Mouse (Mus musculus) MEL (cell line): ENCODE results near the gene Gm49396. TPM values are rescaled to one million over a fixed set of nuclear protein-coding genes. Genes with fewer than 3 reads are reported as not detected.
A peak's percentile ranks its signal among the peaks of the same experiment; 100 is the strongest.

ENCODE experiments used
- DNase-seq: peaks from one replicate; pipeline ENCODE4 v3.0.0; 2011; ENCODE audit warnings: low read depth, low spot score
- H3K27ac ChIP-seq: 2 replicates; pipeline ENCODE4 v1.5.1; 2012; ENCODE audit warnings: low read depth, mild to moderate bottlenecking, control low read depth, low read length, moderate library complexity; ENCODE audit not compliant: control insufficient read depth
- H3K27me3 ChIP-seq, 2 experiments: fragments of 150-350 bp in 1 of 2; sonication (generic) in 1 of 2; 2 replicates each; pipeline ENCODE4 v1.6.1; 2012; ENCODE audit warnings: low read length in 2 of 2, mild to moderate bottlenecking in 2 of 2, improper control_type of control experiment in 1 of 2, moderate library complexity in 1 of 2; ENCODE audit not compliant: insufficient read depth in 2 of 2, control insufficient read depth in 1 of 2
- H3K36me3 ChIP-seq, 2 experiments: 2 replicates each; pipeline ENCODE4 v1.6.1; 2012 to 2014; ENCODE audit warnings: low read length in 2 of 2, improper control_type of control experiment in 1 of 2, inconsistent platforms in 1 of 2, mild to moderate bottlenecking in 1 of 2; ENCODE audit not compliant: insufficient read depth in 2 of 2, control insufficient read depth in 1 of 2
- H3K4me1 ChIP-seq, 2 experiments: fragments of 150-350 bp in 1 of 2; sonication (generic) in 1 of 2; 2 replicates each; pipeline ENCODE4 v1.6.1; 2012; ENCODE audit warnings: low read length in 2 of 2, improper control_type of control experiment in 1 of 2, mild to moderate bottlenecking in 1 of 2; ENCODE audit not compliant: insufficient read depth in 2 of 2, control insufficient read depth in 1 of 2
- H3K4me3 ChIP-seq, 2 experiments: fragments of 150-350 bp in 1 of 2; sonication (generic) in 1 of 2; 2 replicates each; pipeline ENCODE4 v1.5.1; 2012; ENCODE audit warnings: low read depth in 2 of 2, low read length in 2 of 2, mild to moderate bottlenecking in 2 of 2, moderate library complexity in 2 of 2, control low read depth in 1 of 2, improper control_type of control experiment in 1 of 2; ENCODE audit not compliant: control insufficient read depth in 1 of 2, insufficient read depth in 1 of 2
- H3K79me2 ChIP-seq: 2 replicates; pipeline ENCODE4 v1.6.1; 2012; ENCODE audit warnings: mild to moderate bottlenecking, low read length, moderate library complexity; ENCODE audit not compliant: control insufficient read depth, poor library complexity, insufficient read depth
- H3K9ac ChIP-seq: 2 replicates; pipeline ENCODE4 v1.6.1; 2012; ENCODE audit warnings: low read depth, mild to moderate bottlenecking, control low read depth, low read length, moderate library complexity; ENCODE audit not compliant: control insufficient read depth, poor library complexity, severe bottlenecking
- H3K9me3 ChIP-seq: fragments of 150-350 bp; sonication (generic); replicated peaks from 2 replicates; pipeline ENCODE4 v1.6.1; 2012; ENCODE audit warnings: mild to moderate bottlenecking, low read length, improper control_type of control experiment, moderate library complexity; ENCODE audit not compliant: insufficient read depth
- CHD2 ChIP-seq: IDR thresholded peaks from 2 replicates; pipeline ENCODE4 v1.6.1; 2011; ENCODE audit warnings: low read length, improper control_type of control experiment
- CTCF ChIP-seq, 3 experiments: IDR thresholded peaks in 2 of 3; conservative IDR thresholded peaks in 1 of 3; 2 replicates each; pipeline ENCODE4 v1.5.1; 2011 to 2012; ENCODE audit warnings: low read length in 3 of 3, low read depth in 2 of 3, mild to moderate bottlenecking in 2 of 3, improper control_type of control experiment in 1 of 3, inconsistent platforms in 1 of 3, mixed read lengths in 1 of 3, moderate library complexity in 1 of 3; ENCODE audit not compliant: control insufficient read depth in 1 of 3, insufficient read depth in 1 of 3, poor library complexity in 1 of 3, severe bottlenecking in 1 of 3
- ELF1 ChIP-seq: IDR thresholded peaks from 2 replicates; pipeline ENCODE4 v1.6.1; 2014; ENCODE audit warnings: low read depth, mild to moderate bottlenecking, inconsistent platforms, low read length, improper control_type of control experiment, moderate library complexity
- ETS1 ChIP-seq: IDR thresholded peaks from 2 replicates; pipeline ENCODE4 v1.6.1; 2012; ENCODE audit warnings: low read depth, mild to moderate bottlenecking, inconsistent platforms, low read length, improper control_type of control experiment, moderate library complexity
- GATA1 ChIP-seq: IDR thresholded peaks from 2 replicates; pipeline ENCODE4 v1.6.1; 2011; ENCODE audit warnings: low read depth, low read length, improper control_type of control experiment
- MAFK ChIP-seq: IDR thresholded peaks from 2 replicates; pipeline ENCODE4 v1.6.1; 2011; ENCODE audit warnings: low read depth, mild to moderate bottlenecking, low read length, improper control_type of control experiment, borderline replicate concordance
- MAZ ChIP-seq: IDR thresholded peaks from 2 replicates; pipeline ENCODE4 v1.6.1; 2012; ENCODE audit warnings: low read depth, mild to moderate bottlenecking, inconsistent platforms, low read length, improper control_type of control experiment
- MYB ChIP-seq: IDR thresholded peaks from 2 replicates; pipeline ENCODE4 v1.6.1; 2011; ENCODE audit warnings: mild to moderate bottlenecking, low read depth, low read length, improper control_type of control experiment
- MYC ChIP-seq: IDR thresholded peaks from 2 replicates; pipeline ENCODE4 v1.6.1; 2011; ENCODE audit warnings: low read depth, mild to moderate bottlenecking, low read length, improper control_type of control experiment, moderate library complexity
- NRF1 ChIP-seq: IDR thresholded peaks from 2 replicates; pipeline ENCODE4 v1.6.1; 2014; ENCODE audit warnings: low read depth, mild to moderate bottlenecking, inconsistent platforms, low read length, improper control_type of control experiment, moderate library complexity; ENCODE audit not compliant: poor library complexity, insufficient read depth, severe bottlenecking
- POLR2A ChIP-seq, 2 experiments: IDR thresholded peaks; 2 replicates each; pipeline ENCODE4 v1.6.1; 2011 to 2012; ENCODE audit warnings: low read length in 2 of 2, mild to moderate bottlenecking in 2 of 2, control low read depth in 1 of 2, improper control_type of control experiment in 1 of 2, low read depth in 1 of 2, moderate library complexity in 1 of 2; ENCODE audit not compliant: control insufficient read depth in 1 of 2, insufficient read depth in 1 of 2, poor library complexity in 1 of 2
- POLR2AphosphoS2 ChIP-seq: IDR thresholded peaks from 2 replicates; pipeline ENCODE4 v1.6.1; 2011; ENCODE audit warnings: low read length, improper control_type of control experiment
- POLR2AphosphoS5 ChIP-seq: IDR thresholded peaks from 2 replicates; pipeline ENCODE4 v1.6.1; 2012; ENCODE audit warnings: low read depth, borderline replicate concordance, mild to moderate bottlenecking, inconsistent platforms, low read length, moderate library complexity, mixed read lengths
- RAD21 ChIP-seq: IDR thresholded peaks from 2 replicates; pipeline ENCODE4 v1.6.1; 2011; ENCODE audit warnings: mild to moderate bottlenecking, low read depth, low read length, improper control_type of control experiment
- RCOR1 ChIP-seq: IDR thresholded peaks from 2 replicates; pipeline ENCODE4 v1.6.1; 2012; ENCODE audit warnings: low read depth, mild to moderate bottlenecking, inconsistent platforms, low read length, improper control_type of control experiment
- SIN3A ChIP-seq: IDR thresholded peaks from 2 replicates; pipeline ENCODE4 v1.6.1; 2012; ENCODE audit warnings: low read length, improper control_type of control experiment, inconsistent platforms
- SMC3 ChIP-seq: IDR thresholded peaks from 2 replicates; pipeline ENCODE4 v1.6.1; 2011; ENCODE audit warnings: low read depth, low read length, improper control_type of control experiment
- USF1 ChIP-seq: IDR thresholded peaks from 2 replicates; pipeline ENCODE4 v1.6.1; 2014; ENCODE audit warnings: low read depth, mild to moderate bottlenecking, inconsistent platforms, low read length, improper control_type of control experiment, moderate library complexity
- USF2 ChIP-seq, 2 experiments: IDR thresholded peaks; 2 replicates each; pipeline ENCODE4 v1.6.1; 2011 to 2012; ENCODE audit warnings: improper control_type of control experiment in 2 of 2, low read length in 2 of 2, borderline replicate concordance in 1 of 2, inconsistent platforms in 1 of 2, low read depth in 1 of 2, mild to moderate bottlenecking in 1 of 2; ENCODE audit not compliant: insufficient read depth in 1 of 2
- ZC3H11A ChIP-seq: IDR thresholded peaks from 2 replicates; pipeline ENCODE4 v1.6.1; 2012; ENCODE audit warnings: low read depth, mild to moderate bottlenecking, inconsistent platforms, low read length, improper control_type of control experiment
- ZKSCAN1 ChIP-seq: IDR thresholded peaks from 2 replicates; pipeline ENCODE4 v1.6.1; 2012; ENCODE audit warnings: low read depth, mild to moderate bottlenecking, inconsistent platforms, low read length, improper control_type of control experiment, moderate library complexity
- ZNF384 ChIP-seq: IDR thresholded peaks from 2 replicates; pipeline ENCODE4 v1.6.1; 2012; ENCODE audit warnings: low read depth, mild to moderate bottlenecking, inconsistent platforms, low read length, improper control_type of control experiment
- polyA plus RNA-seq, 2 experiments: library from polyadenylated mRNA; stranded (reverse) in 1 of 2; unstranded in 1 of 2; fragments of >175 nt in 1 of 2; fragments of >200 nt in 1 of 2; gene quantifications; 2 replicates each; pipeline versions ENCODE4 v1.2.1 to v1.2.4; 2012; ENCODE audit warnings: low replicate concordance in 2 of 2, low read depth in 1 of 2; ENCODE audit not compliant: insufficient read length in 2 of 2, insufficient read depth in 1 of 2, missing spikeins in 1 of 2
- total RNA-seq: library from RNA; depleted of rRNA; stranded (reverse); fragments of 300-350 nt; gene quantifications from 2 replicates; pipeline ENCODE4 v1.2.3, GENCODE M21; 2012

The Gm49396 gene
- total and polyA plus RNA-seq, 3 experiments = 1.9 to 4.2 TPM; not detected in 1

GRCm38 (mm10) chr7:30553810-30554584 lies 9.1 kb upstream of the Gm49396 start:
- Histone ChIP-seq H3K9me3 (no peaks in the 10 kb centered on the region), H3K36me3 (peaks cover 0 to 10% of the 10 kb centered on the region in 2 experiments; a peak in 2 of 4 replicates), H3K4me1 (peaks cover 0 to 11% of the 10 kb centered on the region in 2 experiments; a peak in 2 of 4 replicates), H3K9ac (peak overlapping the region; percentile 84), H3K4me3 (peak overlapping the region in 1 of 2 experiments; percentile 64; a peak in 2 of 4 replicates), H3K27me3 (no peaks in the 10 kb centered on the region), H3K79me2 (peaks cover 11% of the 10 kb centered on the region), H3K27ac (no peak overlapping the region)
- no peak for DNase-seq
- no peak for TF ChIP-seq MYC
- TF ChIP-seq USF2 (IDR thresholded peaks at IDR 0.05; ENCODE audit: borderline replicate concordance in 1 of 2, insufficient read depth in 1 of 2, low read depth in 1 of 2, low read length in 2 of 2) = no peak
- no peak for TF ChIP-seq ZKSCAN1
- no peak for TF ChIP-seq ETS1
- no peak for TF ChIP-seq USF1
- TF ChIP-seq POLR2AphosphoS2 = no peak
- TF ChIP-seq ZC3H11A = no peak
- TF ChIP-seq MYB = no peak
- no peak for TF ChIP-seq NRF1
- TF ChIP-seq RAD21 = no peak
- TF ChIP-seq POLR2AphosphoS5 = no peak
- no peak for TF ChIP-seq ZNF384
- no peak for TF ChIP-seq MAZ
- TF ChIP-seq MAFK = no peak
- no peak for TF ChIP-seq RCOR1

- H3K9me3 ChIP-seq = no peaks in the 10 kb centered on the region
- TF ChIP-seq SIN3A = 0 out of 2 replicates have a peak, but pooled peaks have one; percentile 19
- TF ChIP-seq SMC3 = peak; percentile 16; the same call in 1 of the 2 replicates
- TF ChIP-seq POLR2A (IDR thresholded peaks at IDR 0.05; ENCODE audit: control insufficient read depth in 1 of 2, insufficient read depth in 1 of 2, low read depth in 1 of 2, low read length in 2 of 2, poor library complexity in 1 of 2) = no peak
- no peak for TF ChIP-seq ELF1
- TF ChIP-seq GATA1 = no peak
- TF ChIP-seq CHD2 = no peak
- no peak for TF ChIP-seq MAZ
- peak; percentile 41 to 55 (median 45) for TF ChIP-seq CTCF (IDR thresholded peaks at IDR 0.05 in 2 of 3, conservative IDR thresholded peaks at IDR 0.05 in 1 of 3; ENCODE audit: control insufficient read depth in 1 of 3, insufficient read depth in 1 of 3, low read depth in 2 of 3, low read length in 3 of 3, poor library complexity in 1 of 3, severe bottlenecking in 1 of 3)
- TF ChIP-seq RAD21 = peak; percentile 9; the same call in 1 of the 2 replicates
These were observed 6.1 kb upstream of the Gm49396 start for GRCm38 (mm10) chr7:30556894-30557536.

More at GRCm38 (mm10) chr7:30556894-30557536, 6.1 kb upstream of the Gm49396 start:
- H3K27ac ChIP-seq = no peak overlapping the region
- H3K79me2 ChIP-seq = peaks cover 14% of the 10 kb centered on the region
- no peaks in the 10 kb centered on the region for H3K27me3 ChIP-seq
- H3K4me1 ChIP-seq = peaks cover 0 to 9% of the 10 kb centered on the region in 2 experiments; a peak in 2 of 4 replicates
- no peak overlapping the region for H3K4me3 ChIP-seq
- peaks cover 0 to 8% of the 10 kb centered on the region in 2 experiments; a peak in 2 of 4 replicates for H3K36me3 ChIP-seq
- peak; percentile 72 for DNase-seq
- H3K9ac ChIP-seq = no peak overlapping the region
